Mouse (Mus musculus): Measurements from ENCODE around the gene Itfg1. TPM values are rescaled to one million over a fixed set of nuclear protein-coding genes. Genes with fewer than 3 reads are reported as not detected.

Itfg1 gene
- polyA plus RNA-seq, 1 experiment from 2014 or later = 26.2 TPM

DNA sequence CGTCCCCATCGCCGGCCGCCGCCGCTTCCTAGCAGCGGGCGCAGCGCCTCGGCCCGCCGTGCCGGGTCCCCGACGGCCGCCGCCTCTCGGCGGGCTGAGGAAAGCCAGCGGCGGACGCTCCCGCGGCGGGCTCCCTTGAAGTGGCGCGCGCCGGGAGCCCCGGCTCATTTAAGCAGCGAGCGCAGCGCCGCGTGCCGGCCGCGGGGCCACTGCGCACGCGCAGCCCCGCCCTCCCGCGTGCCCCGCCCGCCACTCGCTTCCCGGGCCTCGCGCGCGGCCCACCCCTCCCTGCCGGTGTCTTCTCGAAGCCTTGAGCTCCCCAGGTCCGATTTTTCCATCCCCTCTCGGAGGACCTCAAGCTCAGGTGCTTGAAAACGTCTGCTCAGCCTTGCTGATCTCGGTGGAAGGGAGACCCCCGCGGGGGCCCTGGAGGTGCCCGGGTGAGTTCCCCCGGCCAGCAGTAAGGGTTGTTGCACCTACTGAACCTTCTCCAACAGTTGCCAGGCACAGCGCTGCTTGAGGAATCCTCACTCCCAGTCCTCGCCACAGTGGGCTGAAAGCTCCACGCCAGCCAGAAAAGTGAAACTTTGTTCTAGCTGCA is 139.9 kb downstream of the Itfg1 start, which contains the start of gene Neto2:
Neto2 (minus strand) TSS at position 174 of the 601 bp plus-strand sequence.
- peak; percentile 73 for DNase-seq
- H3K27ac ChIP-seq (ENCODE audit: low read depth) = no peak within 1 kb of the TSS
- peak; percentile 85 for ATAC-seq
- H3K36me3 ChIP-seq (replicated peaks; ENCODE audit: insufficient read depth, low read length) = no peaks in the 10 kb centered on the region
- no peaks in the 10 kb centered on the region for H3K9me3 ChIP-seq (ENCODE audit: low read length)
- H3K4me3 ChIP-seq (ENCODE audit: low read depth, low read length) = peak within 1 kb of the TSS; percentile 62
- no peak for TF ChIP-seq CTCF (IDR thresholded peaks at IDR 0.05; ENCODE audit: low read depth)
- TF ChIP-seq EP300 (IDR thresholded peaks at IDR 0.05; ENCODE audit: low read depth) = no peak
- H3K4me1 ChIP-seq (ENCODE audit: insufficient read depth) = peaks cover 13% of the 10 kb centered on the region
- WGBS (ENCODE audit: insufficient replicate concordance) = 14% methylated on average over 18 of the region's 65 CpGs
- peaks cover 15% of the 10 kb centered on the region for H3K27me3 ChIP-seq (ENCODE audit: insufficient read depth, low read length)
- peak within 1 kb of the TSS; percentile 55 for H3K9ac ChIP-seq (replicated peaks)
- H3K4me2 ChIP-seq (ENCODE audit: low read depth, low read length) = peak within 1 kb of the TSS; percentile 99

DNA sequence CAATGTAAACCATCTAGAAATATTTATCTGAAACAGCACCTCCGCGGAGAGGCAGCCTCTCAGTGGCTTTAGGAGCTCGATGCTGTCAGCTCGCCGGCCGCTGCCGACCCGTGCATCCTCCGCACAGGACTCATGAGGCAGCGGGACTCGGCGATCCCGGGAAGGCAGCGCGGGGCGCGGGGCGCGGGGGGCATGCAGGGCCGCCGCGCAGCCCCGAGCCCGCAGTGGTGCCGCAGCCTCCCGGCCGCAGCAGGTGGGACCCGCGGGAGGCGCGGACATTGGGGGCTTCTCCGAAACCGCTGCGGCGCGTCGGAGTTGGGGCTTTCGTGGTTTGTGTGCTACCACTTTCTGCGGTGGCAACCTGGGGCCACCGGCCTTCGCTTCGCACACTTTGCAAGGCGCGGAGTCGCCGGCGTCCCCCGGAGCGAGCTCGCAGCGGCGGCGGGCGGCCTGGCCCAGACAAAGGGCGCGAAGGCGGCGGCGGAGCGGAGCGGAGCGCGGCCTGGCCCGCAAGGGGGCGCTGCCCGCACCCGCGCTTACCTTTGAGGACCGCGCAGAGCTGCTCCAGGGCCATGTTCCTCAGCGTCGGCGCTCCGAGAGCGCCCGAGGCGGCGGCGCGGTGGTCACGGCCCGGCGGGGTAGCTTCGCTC is 140.5 kb downstream of the Itfg1 start:
- DNase-seq (peak; percentile 66), ATAC-seq (peak; percentile 87)
- no peak overlapping the region for H3K27ac ChIP-seq (ENCODE audit: low read depth)
- H3K4me2 ChIP-seq (ENCODE audit: low read depth, low read length) = peak overlapping the region; percentile 99
- H3K9me3 ChIP-seq (ENCODE audit: low read length) = no peaks in the 10 kb centered on the region
- H3K36me3 ChIP-seq (replicated peaks; ENCODE audit: insufficient read depth, low read length) = no peaks in the 10 kb centered on the region
- peaks cover 13% of the 10 kb centered on the region for H3K4me1 ChIP-seq (ENCODE audit: insufficient read depth)
- peaks cover 15% of the 10 kb centered on the region for H3K27me3 ChIP-seq (ENCODE audit: insufficient read depth, low read length)
- H3K9ac ChIP-seq (replicated peaks) = peak overlapping the region; percentile 55
- peak overlapping the region; percentile 62 for H3K4me3 ChIP-seq (ENCODE audit: low read depth, low read length)
- peak; percentile 54 for TF ChIP-seq CTCF (IDR thresholded peaks at IDR 0.05; ENCODE audit: low read depth)
- no peak for TF ChIP-seq EP300 (IDR thresholded peaks at IDR 0.05; ENCODE audit: low read depth)
- under 1% methylated on average over 78 of the region's 84 CpGs for WGBS (ENCODE audit: insufficient replicate concordance)

DNA sequence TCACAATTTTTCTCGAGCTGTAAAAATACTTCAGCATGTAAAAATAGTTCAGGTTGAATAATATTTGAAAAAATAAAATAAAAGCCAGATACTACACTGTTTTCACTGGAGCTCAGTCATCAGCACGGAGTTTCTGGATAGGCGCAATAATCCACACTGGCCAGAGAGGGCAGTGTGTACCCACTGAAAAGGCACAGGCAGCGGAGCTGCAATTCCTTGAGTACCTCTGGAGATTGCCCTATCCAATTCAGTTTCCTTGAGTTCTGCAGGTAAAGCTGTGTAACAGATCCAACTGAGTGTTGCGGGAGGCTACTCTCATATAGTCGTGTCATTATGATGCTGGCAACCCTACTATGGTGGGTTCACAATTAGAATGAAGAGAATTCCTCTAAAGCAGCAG is 141.7 kb downstream of the Itfg1 start:
- TF ChIP-seq CTCF (IDR thresholded peaks at IDR 0.05; ENCODE audit: low read depth) = peak; percentile 88
- TF ChIP-seq EP300 (IDR thresholded peaks at IDR 0.05; ENCODE audit: low read depth) = no peak

More for the DNA sequence above, 141.7 kb downstream of the Itfg1 start:
- Histone ChIP-seq H3K9ac (replicated peaks) (no peak overlapping the region), H3K4me2 (ENCODE audit: low read depth, low read length) (no peak overlapping the region), H3K4me1 (ENCODE audit: insufficient read depth) (peaks cover 13% of the 10 kb centered on the region), H3K27me3 (ENCODE audit: insufficient read depth, low read length) (peaks cover 15% of the 10 kb centered on the region), H3K9me3 (ENCODE audit: low read length) (no peaks in the 10 kb centered on the region), H3K4me3 (ENCODE audit: low read depth, low read length) (no peak overlapping the region), H3K36me3 (replicated peaks; ENCODE audit: insufficient read depth, low read length) (no peaks in the 10 kb centered on the region), H3K27ac (ENCODE audit: low read depth) (no peak overlapping the region)
- DNase-seq = peak; percentile 69
- WGBS (ENCODE audit: insufficient replicate concordance) = 4% methylated on average over 6 of the region's 6 CpGs
- ATAC-seq = peak; percentile 46; the same call in 1 of the 2 replicates

Small RNA genes within 50 kb of the gene (microRNA-seq; reads per million reads assigned to microRNA genes)
- not detected for gene Mir8109

Other genes with a start within 250 kb of the Itfg1 start
- gene Neto2, start 140.0 kb downstream of the Itfg1 start, polyA plus RNA-seq (2015; fragmentation: Nextera tagmentation; extraction: Ambion mirVana) = 0.43 and 0.47 TPM in 2 replicates
- gene Phkb, start within 50 bp of the Itfg1 start, polyA plus RNA-seq (2015; fragmentation: Nextera tagmentation; extraction: Ambion mirVana) = 10.4 and 10.8 TPM in 2 replicates

Measured in liver, postnatal 0 days (tissue).